Mouse (Mus musculus) CD4-positive, CD25-positive, alpha-beta regulatory T cell, adult 2 months (primary cell): Measurements from ENCODE around the gene A830031A19Rik.

Experiments used
- DNase-seq: peaks from one replicate; pipeline ENCODE4 v3.0.0-alpha.2; 2012; ENCODE audit warnings: low read depth, low spot score

The A830031A19Rik gene

GRCm38 (mm10) chr11:24076821-24077730 lies 2.2 kb upstream of the A830031A19Rik start:
- peak; percentile 23 for DNase-seq

- DNase-seq: peak; percentile 69
These were observed 1.3 kb upstream of the A830031A19Rik start for GRCm38 (mm10) chr11:24076127-24076650.

DNA sequence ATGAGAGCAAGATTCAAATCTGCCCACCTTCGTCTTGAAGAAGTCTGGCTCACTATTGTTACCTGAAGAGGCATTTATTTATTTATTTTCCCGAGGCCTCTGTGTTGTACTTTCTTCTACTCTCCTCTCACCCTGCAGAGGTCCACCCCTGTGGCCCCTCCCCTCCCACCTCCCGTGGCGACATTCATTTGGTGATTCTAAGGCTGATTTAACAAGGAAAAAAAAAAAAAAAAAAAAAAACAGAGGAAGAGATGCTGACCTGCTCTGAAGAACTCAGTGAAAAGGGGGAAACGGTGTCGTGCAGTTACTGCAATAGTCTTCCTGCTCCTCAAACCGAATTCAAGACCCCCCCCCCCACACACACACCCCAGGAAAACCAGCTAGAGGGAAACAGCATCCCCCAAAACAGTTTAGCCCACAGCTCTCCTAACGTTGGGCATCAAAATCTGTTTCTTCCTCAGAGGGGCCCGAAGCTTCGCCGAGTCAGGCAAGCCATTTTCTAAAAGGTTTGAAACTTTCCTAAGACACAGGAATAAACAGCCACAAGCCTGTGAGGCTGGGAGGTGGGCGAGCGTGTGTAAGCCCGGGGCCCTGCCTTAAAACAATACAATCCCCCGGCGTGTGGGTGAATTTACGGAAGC lies 752 bp upstream of the A830031A19Rik start:
- DNase-seq: peak; percentile 6

DNA sequence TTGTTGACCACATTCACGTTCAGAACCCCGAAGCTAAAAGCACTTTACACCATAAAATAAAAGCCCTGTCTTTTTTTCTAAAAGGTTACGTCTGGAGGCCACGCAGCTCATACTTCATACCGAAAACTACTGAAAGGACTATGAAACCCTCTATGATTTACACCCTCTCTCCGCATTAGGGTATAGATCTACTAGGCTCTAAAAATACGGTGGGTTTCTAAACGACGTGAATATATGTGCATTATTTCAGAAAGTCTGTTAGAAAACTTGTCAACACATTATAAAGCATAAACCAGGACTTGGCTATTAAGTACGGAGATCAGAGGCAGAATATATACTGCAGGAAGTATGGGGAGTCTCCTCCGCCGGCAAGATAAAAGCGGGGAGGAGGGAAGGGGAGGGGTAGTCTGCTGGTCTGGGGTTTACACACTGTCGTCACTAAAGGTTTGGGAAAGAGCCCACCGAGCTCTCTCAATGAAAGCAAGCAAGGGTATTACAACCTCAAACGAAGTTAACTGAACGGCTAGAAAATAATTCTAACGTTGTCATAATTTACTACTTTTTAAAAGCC lies 748 bp downstream of the A830031A19Rik start:
- DNase-seq: peak; percentile 24

DNA sequence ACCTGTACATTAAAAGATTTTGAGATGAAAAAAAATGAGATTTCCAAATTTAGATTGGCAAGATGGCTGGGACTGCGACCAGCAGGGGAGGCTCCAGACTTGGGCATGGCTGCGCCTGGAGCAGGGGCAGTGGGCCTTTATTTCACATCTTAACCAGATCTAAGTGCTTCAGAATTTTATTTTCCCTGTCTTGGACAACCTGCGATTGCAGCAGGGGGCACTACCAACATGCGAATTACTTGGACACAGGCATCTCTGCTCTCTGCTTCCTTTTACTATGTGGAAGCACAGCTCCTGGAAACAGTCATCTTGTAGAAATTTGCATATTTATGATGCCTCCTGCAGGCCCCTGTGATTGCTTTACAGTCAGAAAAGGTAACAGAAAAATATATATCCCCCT lies 9.5 kb downstream of the A830031A19Rik start:
- no peak for DNase-seq

- no peak for DNase-seq
These were observed 10.6 kb downstream of the A830031A19Rik start for GRCm38 (mm10) chr11:24064221-24064620.

GRCm38 (mm10) chr11:24062495-24063096 lies 12.3 kb downstream of the A830031A19Rik start:
- no peak for DNase-seq

DNA sequence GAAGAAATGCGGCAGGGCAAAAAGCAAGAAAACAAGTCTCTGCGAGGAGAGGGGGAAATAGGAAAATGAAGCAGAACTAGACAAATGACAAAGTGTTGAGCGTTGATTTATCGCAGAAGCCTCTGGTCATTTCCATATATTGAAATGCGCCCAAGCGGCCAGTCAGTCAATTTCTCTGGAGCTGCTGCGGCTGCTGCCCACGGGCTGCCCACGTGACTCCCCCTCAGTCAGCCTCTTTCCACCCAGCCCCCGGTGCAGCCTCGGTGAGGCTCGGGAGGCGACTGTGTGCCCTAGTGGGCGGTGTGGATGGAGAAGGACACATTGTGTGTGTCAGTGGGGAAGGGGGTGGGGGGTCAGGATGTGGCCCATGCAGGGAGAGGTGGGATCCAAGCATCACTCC lies 13.0 kb downstream of the A830031A19Rik start:
- DNase-seq: no peak

DNA sequence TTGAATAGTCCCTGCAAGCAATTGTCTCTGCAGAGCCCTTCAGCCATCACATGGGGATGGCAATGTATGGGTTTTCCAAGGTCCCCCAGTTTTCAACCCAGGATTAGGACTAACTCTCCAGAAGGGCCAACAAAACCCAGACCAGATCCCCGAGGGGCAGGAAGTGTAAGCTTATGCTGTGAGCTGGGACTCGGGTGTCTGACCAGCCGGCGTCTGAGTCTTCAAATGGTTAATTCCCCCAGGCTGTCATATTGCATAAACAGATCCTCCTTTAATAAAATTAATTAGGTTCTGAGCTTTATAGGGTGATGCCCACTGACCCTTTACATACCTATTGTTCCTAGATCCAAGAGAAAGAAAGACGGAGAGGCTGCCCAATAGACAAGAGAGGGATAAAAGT lies 14.4 kb downstream of the A830031A19Rik start:
- no peak for DNase-seq

- no peak for DNase-seq
These were observed 15.7 kb downstream of the A830031A19Rik start for GRCm38 (mm10) chr11:24059137-24059536.

DNA sequence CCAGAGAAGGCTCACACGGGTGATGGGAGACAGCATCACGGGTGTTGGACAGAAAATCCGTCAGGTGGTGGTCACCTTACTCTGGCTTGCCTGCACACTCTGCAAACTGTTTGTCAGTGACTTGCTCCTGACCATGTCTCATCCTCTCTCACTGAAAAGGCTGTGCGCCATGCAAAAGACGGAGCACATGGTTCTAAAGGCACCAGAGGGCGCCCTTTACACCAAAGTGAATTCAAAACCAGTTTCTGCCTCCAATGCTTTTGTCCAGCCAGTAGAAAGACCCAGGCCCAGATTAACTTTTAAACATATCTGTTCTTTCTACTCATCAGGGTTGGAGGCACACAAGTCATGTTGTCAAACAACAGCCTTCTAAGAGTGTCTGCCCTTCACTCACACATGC lies 22.0 kb downstream of the A830031A19Rik start:
- no peak for DNase-seq

DNA sequence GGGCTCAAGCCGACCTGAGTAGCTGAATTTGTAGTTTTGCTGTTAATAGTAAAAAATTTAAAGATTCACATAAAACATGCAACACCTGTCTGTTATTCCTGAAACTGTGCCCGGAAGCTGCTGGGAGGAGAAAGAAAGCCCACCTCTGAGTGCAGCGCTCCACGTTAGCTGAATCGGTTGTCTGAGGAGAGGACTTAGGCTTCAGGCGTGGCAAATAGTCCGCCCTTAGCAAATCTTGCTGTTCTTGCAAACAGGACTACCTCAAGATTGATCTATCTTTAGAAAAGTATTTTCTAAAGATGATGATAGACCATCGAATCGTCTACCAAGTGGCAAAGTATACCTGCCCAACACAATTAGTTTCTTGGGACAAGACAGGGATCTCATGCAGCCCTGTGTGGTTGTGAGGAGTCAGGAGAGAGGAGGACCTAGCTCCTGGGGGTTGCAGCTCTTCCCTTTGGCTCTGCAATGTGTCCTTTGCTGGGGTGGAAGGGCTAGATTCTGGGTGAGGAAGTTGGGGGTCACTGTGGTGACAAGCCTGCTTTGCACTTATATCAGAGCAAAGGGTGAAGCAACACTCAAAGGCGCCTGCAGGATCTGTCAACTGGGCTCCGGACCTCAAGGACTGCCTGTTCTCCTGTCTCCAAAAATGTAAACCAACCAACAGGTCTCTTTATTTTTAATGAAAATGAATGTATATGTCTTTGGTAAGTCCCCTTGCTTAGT lies 24.7 kb downstream of the A830031A19Rik start:
- DNase-seq: no peak

DNA sequence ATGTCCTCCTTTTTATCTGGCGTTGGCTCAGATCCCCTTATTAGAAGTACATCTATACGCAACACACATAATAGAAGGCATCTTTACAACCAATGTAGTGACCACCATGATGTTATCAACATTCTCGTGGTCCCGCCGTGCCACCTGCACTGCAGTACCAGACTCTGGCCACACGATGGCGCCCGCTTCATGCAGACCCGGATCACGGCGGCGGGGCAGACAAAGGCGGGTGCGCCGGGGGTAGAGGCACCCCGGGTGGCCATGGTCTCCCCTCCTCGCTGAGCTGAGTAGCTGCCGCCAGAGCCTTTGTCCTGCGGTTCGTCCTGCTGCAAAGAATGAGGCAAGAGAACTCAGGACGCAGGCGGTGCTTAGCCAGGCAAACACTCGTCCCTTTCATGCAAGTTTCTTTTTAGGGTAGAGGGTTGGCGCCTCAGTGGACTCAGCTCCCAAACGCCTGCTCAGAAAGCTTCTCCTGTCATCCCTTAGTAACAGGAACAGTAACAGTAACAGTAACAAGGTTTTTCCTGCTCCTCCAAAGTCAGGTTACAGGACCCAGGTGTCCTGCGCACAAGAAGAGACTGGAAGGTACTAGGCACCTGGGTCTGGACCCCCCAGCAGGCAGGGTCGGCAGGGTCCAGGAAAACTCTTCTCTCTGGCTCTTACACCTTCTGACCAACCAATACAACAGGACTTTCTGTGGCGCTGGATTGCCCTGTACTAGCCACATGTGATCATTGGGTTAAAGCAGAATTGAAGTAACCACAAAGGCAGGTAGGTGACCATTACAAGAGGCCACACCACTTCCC lies 25.4 kb downstream of the A830031A19Rik start:
- DNase-seq: peak; percentile 76

DNA sequence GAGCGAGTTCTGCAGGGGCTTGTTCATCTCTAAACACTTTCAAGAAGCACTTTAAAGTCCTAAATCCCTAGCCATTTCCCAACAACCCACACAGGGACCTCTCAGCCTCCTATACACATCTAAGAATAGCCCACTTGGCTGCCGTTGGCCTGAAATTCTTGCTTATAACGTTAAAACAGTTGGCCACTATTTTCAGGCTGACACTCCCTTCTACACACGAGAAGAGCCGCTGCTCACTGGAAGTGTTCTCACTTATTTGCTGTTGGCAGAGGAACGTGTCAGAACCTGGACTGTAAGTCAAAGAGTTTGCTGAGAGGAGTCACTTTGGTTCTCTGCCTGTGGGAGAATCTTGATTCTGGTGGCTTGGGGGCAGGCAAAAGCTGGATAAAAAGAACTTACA lies 30.8 kb downstream of the A830031A19Rik start:
- no peak for DNase-seq

GRCm38 (mm10) chr11:24020760-24021159 lies 54.1 kb downstream of the A830031A19Rik start:
- DNase-seq: no peak

- no peak for DNase-seq
These were observed 56.1 kb downstream of the A830031A19Rik start for GRCm38 (mm10) chr11:24018783-24019182.

- no peak for DNase-seq
These were observed 58.1 kb downstream of the A830031A19Rik start for GRCm38 (mm10) chr11:24016647-24017179.

DNA sequence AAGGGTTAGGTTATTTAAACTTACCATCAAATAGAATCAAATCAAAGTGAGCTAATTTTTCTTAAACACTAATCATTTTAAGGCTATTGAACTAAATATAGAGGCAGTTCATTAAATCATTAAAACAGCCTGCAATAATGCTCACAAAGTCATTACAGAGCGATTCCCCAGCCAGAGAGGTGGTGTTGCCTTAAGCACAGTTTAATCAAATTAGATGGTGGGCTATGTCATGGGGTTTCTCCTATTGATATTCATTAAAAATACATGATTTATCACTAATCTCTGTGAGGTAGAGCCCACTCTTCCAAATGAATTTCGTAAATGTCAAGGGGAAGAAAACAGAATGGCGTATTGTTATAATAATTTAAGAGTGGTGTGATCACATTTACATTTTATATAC lies 58.8 kb downstream of the A830031A19Rik start:
- no peak for DNase-seq

DNA sequence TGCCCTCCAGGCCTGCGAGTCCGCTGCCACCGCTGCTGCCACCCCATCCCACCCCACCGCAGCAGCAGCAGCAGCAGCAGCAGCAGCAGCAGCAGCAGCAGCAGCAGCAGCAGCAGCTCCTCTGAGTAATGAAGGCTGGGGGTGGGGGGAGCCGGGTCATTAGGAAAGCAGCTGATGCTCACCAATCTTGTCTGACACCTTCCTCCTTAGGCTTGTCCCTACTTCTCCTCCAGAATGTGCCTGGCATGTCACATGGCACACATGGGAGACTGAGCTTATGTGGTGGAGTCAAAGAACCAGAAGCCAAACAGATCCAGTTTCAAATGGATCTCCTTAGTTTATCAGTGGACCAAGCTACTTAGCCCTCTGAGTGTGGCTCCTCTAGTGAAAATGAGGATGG lies 60.2 kb downstream of the A830031A19Rik start:
- DNase-seq: no peak

DNA sequence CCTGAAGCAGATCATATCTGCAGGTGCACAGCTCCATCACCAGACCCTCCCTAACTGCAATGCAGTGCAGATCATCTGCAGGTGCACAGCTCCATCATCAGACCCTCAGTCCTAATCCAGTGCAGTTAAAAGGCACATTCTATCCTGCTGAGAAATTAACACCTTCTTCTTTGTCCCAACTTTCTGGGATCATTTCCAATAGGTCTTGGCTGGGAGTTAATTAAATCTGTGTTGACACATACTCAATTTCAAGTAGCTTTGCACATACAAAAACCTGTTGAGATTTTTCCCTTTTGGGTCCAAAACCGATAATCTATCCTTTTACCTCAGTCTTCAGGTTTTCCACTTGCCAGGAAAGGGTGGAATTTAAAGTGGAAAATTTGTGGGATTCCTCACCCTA lies 62.6 kb downstream of the A830031A19Rik start:
- DNase-seq: no peak
